Mouse (Mus musculus): ENCODE data around the gene Txnip.

- TF ChIP-seq CTCF (IDR thresholded peaks at IDR 0.05) (no peak), EP300 (IDR thresholded peaks at IDR 0.05) (no peak)
Observed at GRCm38 (mm10) chr3:96590657-96591056, 32.9 kb downstream of the Txnip start.
